Mouse (Mus musculus): ENCODE data around the gene Ufc1. TPM values are rescaled to one million over a fixed set of nuclear protein-coding genes. Genes with fewer than 3 reads are reported as not detected.

Ufc1 gene
- total RNA-seq (2012; rRNA removed), result 59.1 and 78.8 TPM in 2 replicates

- peak; percentile 63 for DNase-seq (ENCODE audit: low read depth, low spot score)
- TF ChIP-seq HCFC1 (IDR thresholded peaks at IDR 0.05; ENCODE audit: borderline replicate concordance, insufficient read depth, low read length), result no peak
- TF ChIP-seq ZC3H11A (IDR thresholded peaks at IDR 0.05; ENCODE audit: borderline replicate concordance, low read depth, low read length), result no peak
- TF ChIP-seq MAFK (IDR thresholded peaks at IDR 0.05; ENCODE audit: insufficient read depth, low read depth, low read length), result no peak
- no peak for TF ChIP-seq CHD2 (IDR thresholded peaks at IDR 0.05; ENCODE audit: low read depth, low read length)
- TF ChIP-seq ZNF384 (IDR thresholded peaks at IDR 0.05; ENCODE audit: low read depth, low read length), result no peak
- H3K4me1 ChIP-seq (ENCODE audit: control insufficient read depth in 2 of 2, insufficient read depth in 2 of 2, low read length in 2 of 2, poor library complexity in 1 of 2), result peaks cover 4 to 14% of the 10 kb centered on the region in 2 experiments; a peak in 3 of 4 replicates
- H3K36me3 ChIP-seq (ENCODE audit: control insufficient read depth, insufficient read depth, low read length, poor library complexity, severe bottlenecking), result no peaks in the 10 kb centered on the region
- in situ Hi-C loops (cut with MboI; ENCODE audit: low sequenced_read_pairs in 2 of 2, unreplicated experiment in 2 of 2), result no loop called here
- no peaks in the 10 kb centered on the region for H3K9me3 ChIP-seq (ENCODE audit: control insufficient read depth, insufficient read depth, low read depth, low read length)
- H3K9ac ChIP-seq (ENCODE audit: insufficient read depth, low read depth, low read length, poor library complexity, severe bottlenecking), result peak within 1 kb of the TSS; percentile 95
- H3K27ac ChIP-seq (ENCODE audit: insufficient read depth, low read depth, low read length, poor library complexity, severe bottlenecking), result peak within 1 kb of the TSS; percentile 94
- peak within 1 kb of the TSS; percentile 85 to 99 for H3K4me3 ChIP-seq (ENCODE audit: insufficient read depth in 1 of 2, low read depth in 1 of 2, low read length in 2 of 2, poor library complexity in 1 of 2, severe bottlenecking in 1 of 2)
These were observed at the start of gene Ufc1 for GRCm38 (mm10) chr1:171294298-171295062. Gene Ufc1, minus strand, starts transcription at chr1:171295024.

DNA sequence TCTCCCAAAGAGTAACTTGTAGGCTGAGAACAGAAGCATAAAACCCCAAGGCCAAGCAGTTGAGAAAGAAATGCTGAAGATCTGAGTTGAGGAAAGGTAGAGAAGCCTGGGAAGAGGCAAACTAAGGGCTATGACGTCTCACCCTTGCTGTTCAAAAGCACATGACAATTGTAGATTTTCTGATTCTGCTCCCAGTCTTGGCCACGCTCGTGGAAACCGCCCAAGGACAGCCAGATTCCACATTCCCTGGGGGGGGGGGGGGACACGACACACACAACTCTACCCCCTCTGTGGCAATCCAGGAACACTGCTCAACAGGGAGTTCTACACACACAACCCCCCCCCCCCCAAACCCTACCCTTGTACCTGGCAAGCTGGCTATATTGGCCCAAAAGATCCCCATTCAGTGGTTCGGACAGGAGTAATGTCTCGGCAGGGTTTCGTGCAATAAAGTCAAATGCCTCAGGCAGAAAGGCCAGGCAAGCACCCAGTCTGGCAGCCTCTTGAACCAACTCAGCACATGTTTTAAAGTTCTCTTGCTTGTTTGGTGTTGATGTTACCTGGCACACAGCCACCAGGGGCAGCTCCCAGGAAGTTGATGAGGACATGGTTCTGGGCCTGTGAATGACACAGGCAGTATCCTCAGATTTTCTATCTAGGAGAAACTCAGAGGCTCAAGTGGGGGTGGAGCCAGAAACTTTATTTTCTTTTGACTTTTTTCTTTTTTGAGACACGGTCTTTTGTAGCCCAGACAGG is 49.3 kb upstream of the Ufc1 start:
- Histone ChIP-seq H3K27ac (ENCODE audit: insufficient read depth, low read depth, low read length, poor library complexity, severe bottlenecking) (no peak overlapping the region), H3K9ac (ENCODE audit: insufficient read depth, low read depth, low read length, poor library complexity, severe bottlenecking) (no peak overlapping the region), H3K9me3 (ENCODE audit: control insufficient read depth, insufficient read depth, low read depth, low read length) (no peaks in the 10 kb centered on the region), H3K36me3 (ENCODE audit: control insufficient read depth, insufficient read depth, low read length, poor library complexity, severe bottlenecking) (peaks cover 25% of the 10 kb centered on the region), H3K4me3 (ENCODE audit: insufficient read depth in 1 of 2, low read depth in 1 of 2, low read length in 2 of 2, poor library complexity in 1 of 2, severe bottlenecking in 1 of 2) (no peak overlapping the region), H3K4me1 (ENCODE audit: control insufficient read depth in 2 of 2, insufficient read depth in 2 of 2, low read length in 2 of 2, poor library complexity in 1 of 2) (no peaks in the 10 kb centered on the region; a peak in 1 of 4 replicates)
- in situ Hi-C loops (cut with MboI; ENCODE audit: low sequenced_read_pairs in 2 of 2, unreplicated experiment in 2 of 2), result no loop called here
- DNase-seq (ENCODE audit: low read depth, low spot score), result no peak
- no peak for TF ChIP-seq HCFC1 (IDR thresholded peaks at IDR 0.05; ENCODE audit: borderline replicate concordance, insufficient read depth, low read length)
- no peak for TF ChIP-seq MAFK (IDR thresholded peaks at IDR 0.05; ENCODE audit: insufficient read depth, low read depth, low read length)
- no peak for TF ChIP-seq CHD2 (IDR thresholded peaks at IDR 0.05; ENCODE audit: low read depth, low read length)
- TF ChIP-seq ZNF384 (IDR thresholded peaks at IDR 0.05; ENCODE audit: low read depth, low read length), result no peak
- TF ChIP-seq ZC3H11A (IDR thresholded peaks at IDR 0.05; ENCODE audit: borderline replicate concordance, low read depth, low read length), result no peak

- Histone ChIP-seq H3K9me3 (ENCODE audit: control insufficient read depth, insufficient read depth, low read depth, low read length) (no peaks in the 10 kb centered on the region), H3K4me1 (ENCODE audit: control insufficient read depth in 2 of 2, insufficient read depth in 2 of 2, low read length in 2 of 2, poor library complexity in 1 of 2) (no peaks in the 10 kb centered on the region; a peak in 1 of 4 replicates), H3K4me3 (ENCODE audit: insufficient read depth in 1 of 2, low read depth in 1 of 2, low read length in 2 of 2, poor library complexity in 1 of 2, severe bottlenecking in 1 of 2) (no peak overlapping the region), H3K36me3 (ENCODE audit: control insufficient read depth, insufficient read depth, low read length, poor library complexity, severe bottlenecking) (peaks cover 28% of the 10 kb centered on the region), H3K9ac (ENCODE audit: insufficient read depth, low read depth, low read length, poor library complexity, severe bottlenecking) (no peak overlapping the region), H3K27ac (ENCODE audit: insufficient read depth, low read depth, low read length, poor library complexity, severe bottlenecking) (no peak overlapping the region)
- TF ChIP-seq MAFK (IDR thresholded peaks at IDR 0.05; ENCODE audit: insufficient read depth, low read depth, low read length) (no peak), ZC3H11A (IDR thresholded peaks at IDR 0.05; ENCODE audit: borderline replicate concordance, low read depth, low read length) (no peak), HCFC1 (IDR thresholded peaks at IDR 0.05; ENCODE audit: borderline replicate concordance, insufficient read depth, low read length) (no peak), CHD2 (IDR thresholded peaks at IDR 0.05; ENCODE audit: low read depth, low read length) (no peak), ZNF384 (IDR thresholded peaks at IDR 0.05; ENCODE audit: low read depth, low read length) (no peak)
- no peak for DNase-seq (ENCODE audit: low read depth, low spot score)
- in situ Hi-C loops (cut with MboI; ENCODE audit: low sequenced_read_pairs in 2 of 2, unreplicated experiment in 2 of 2), result no loop called here
These were observed 47.7 kb upstream of the Ufc1 start for GRCm38 (mm10) chr1:171342262-171343207.

DNA sequence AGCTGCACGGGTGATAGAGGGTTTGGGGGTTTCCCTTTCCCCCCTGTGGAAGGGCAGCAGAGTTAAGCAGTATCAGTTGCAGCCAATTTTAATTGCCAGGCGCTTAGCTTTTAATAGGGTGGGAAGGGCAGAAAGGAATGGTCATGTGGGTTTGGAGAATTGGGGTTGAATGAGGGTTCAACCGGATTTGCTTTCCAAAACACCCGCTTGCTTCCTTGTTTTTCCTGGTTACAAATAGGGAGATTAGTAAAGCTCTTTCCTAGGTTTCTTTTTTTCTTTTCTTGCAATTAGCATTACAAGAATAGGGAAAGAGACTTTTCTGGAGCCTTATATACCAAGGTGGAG is 35.4 kb upstream of the Ufc1 start:
- TF ChIP-seq HCFC1 (IDR thresholded peaks at IDR 0.05; ENCODE audit: borderline replicate concordance, insufficient read depth, low read length), result no peak
- TF ChIP-seq ZNF384 (IDR thresholded peaks at IDR 0.05; ENCODE audit: low read depth, low read length), result no peak
- no peak for TF ChIP-seq CHD2 (IDR thresholded peaks at IDR 0.05; ENCODE audit: low read depth, low read length)
- TF ChIP-seq ZC3H11A (IDR thresholded peaks at IDR 0.05; ENCODE audit: borderline replicate concordance, low read depth, low read length), result no peak
- no peak for TF ChIP-seq MAFK (IDR thresholded peaks at IDR 0.05; ENCODE audit: insufficient read depth, low read depth, low read length)
- H3K4me1 ChIP-seq (ENCODE audit: control insufficient read depth in 2 of 2, insufficient read depth in 2 of 2, low read length in 2 of 2, poor library complexity in 1 of 2), result peaks cover 2 to 13% of the 10 kb centered on the region in 2 experiments; a peak in 2 of 4 replicates
- H3K4me3 ChIP-seq (ENCODE audit: insufficient read depth in 1 of 2, low read depth in 1 of 2, low read length in 2 of 2, poor library complexity in 1 of 2, severe bottlenecking in 1 of 2), result peak overlapping the region; percentile 70 to 100
- peak overlapping the region; percentile 99 for H3K27ac ChIP-seq (ENCODE audit: insufficient read depth, low read depth, low read length, poor library complexity, severe bottlenecking)
- peak overlapping the region; percentile 95 for H3K9ac ChIP-seq (ENCODE audit: insufficient read depth, low read depth, low read length, poor library complexity, severe bottlenecking)
- no peaks in the 10 kb centered on the region for H3K9me3 ChIP-seq (ENCODE audit: control insufficient read depth, insufficient read depth, low read depth, low read length)
- peaks cover 4% of the 10 kb centered on the region for H3K36me3 ChIP-seq (ENCODE audit: control insufficient read depth, insufficient read depth, low read length, poor library complexity, severe bottlenecking)
- no peak for DNase-seq (ENCODE audit: low read depth, low spot score)
- in situ Hi-C loops (cut with MboI; ENCODE audit: low sequenced_read_pairs in 2 of 2, unreplicated experiment in 2 of 2), result no loop called here

Data from ES-E14 (cell line).